Mouse (Mus musculus) embryonic stem cell, embryonic (primary cell): ENCODE data around the gene 6430531B16Rik.

Experiments
- CTCF ChIA-PET, 4 experiments: fragments of 300-600 bp in 2 of 4; fragments of 350-600 bp in 2 of 4; sonication (Branson Sonifier 250); formaldehyde crosslinking; loops; one replicate each; lab custom pipeline; 2022; ENCODE audit warnings: inconsistent platforms in 2 of 4; lab: Charles Lee
- POLR2A ChIA-PET, 4 experiments: fragments of 300-600 bp in 2 of 4; fragments of 350-600 bp in 2 of 4; sonication (Branson Sonifier 250); formaldehyde crosslinking; loops; one replicate each; lab custom pipeline; 2022; ENCODE audit warnings: antibody characterized with exemption in 4 of 4, inconsistent platforms in 1 of 4; lab: Charles Lee

The 6430531B16Rik gene

GRCm38 (mm10) chr7:139956658-139957057 lies 21.9 kb downstream of the 6430531B16Rik start:
- ChIA-PET POLR2A (interaction anchor here in 2 of 4 experiments (0.6 to 2.0 kb wide), 6 partner anchors 9 to 142 kb away, joined by 3 to 9 read pairs (median 4); no protein-coding TSS in a partner anchor), CTCF (interaction anchor here in 1 of 4 experiments (1.2 kb wide), 1 partner anchor 107 kb away, joined by 4 read pairs; no protein-coding TSS in a partner anchor)

DNA sequence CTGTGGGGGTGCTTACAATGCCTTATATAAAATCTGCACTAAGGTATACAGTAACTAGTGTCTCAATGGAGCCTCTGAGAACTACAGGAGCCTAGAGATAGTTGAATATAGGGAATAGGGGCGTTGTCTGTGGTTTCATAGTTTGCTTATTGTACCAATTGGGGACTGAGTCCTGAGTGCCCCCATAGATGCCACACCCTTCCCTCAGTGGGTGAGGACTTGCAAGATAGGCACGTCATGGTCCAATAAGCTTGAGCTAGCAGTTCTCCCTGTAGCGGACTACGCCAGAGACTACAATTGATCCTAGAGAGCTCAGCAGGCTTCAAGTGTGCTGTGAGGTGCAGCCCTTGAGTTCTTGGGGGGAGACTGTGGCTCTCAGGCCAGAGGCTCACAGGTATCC lies 23.1 kb downstream of the 6430531B16Rik start:
- ChIA-PET CTCF (interaction anchor here in 2 of 4 experiments (0.6 to 2.9 kb wide), 6 partner anchors 14 to 874 kb away, joined by 3 to 20 read pairs (median 4); no protein-coding TSS in a partner anchor), POLR2A (interaction anchor here in 2 of 4 experiments (1.0 to 1.8 kb wide), 8 partner anchors 10 to 103 kb away, joined by 3 to 6 read pairs (median 4); partner anchors contain the start of gene Utf1 (in 1 of the 2))

DNA sequence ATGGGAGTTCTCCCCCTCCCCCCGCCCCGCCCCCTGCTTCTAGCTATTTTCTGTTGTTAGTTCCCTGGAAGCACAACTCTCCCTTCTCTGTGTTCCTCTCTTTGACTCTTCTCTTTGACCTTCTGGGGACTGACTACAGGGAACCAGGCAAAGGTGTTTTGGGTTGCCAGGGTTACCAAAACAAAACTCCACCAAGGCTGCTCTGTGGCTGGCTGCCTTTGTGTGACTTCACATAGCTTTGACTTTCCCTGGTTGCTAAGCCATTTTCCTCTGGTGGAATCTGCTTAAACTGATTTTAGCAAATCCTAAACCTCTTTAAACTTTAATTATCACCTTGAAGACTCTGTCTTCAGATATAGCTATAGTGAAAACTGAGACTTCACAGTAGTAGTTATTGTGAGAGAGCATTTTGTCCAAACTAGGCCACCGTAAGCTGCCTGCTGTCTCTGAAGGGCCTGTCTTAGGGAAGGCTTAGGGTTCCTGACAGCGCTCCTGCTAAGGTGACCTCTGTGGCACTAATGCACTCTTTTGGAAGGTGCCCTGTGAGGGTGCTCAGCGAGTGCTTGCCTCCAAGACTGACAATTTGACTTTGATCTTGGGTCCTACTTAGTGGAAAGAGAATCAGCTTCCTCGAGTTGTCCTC lies 26.4 kb downstream of the 6430531B16Rik start:
- CTCF ChIA-PET = interaction anchor here in 3 of 4 experiments (0.5 to 1.3 kb wide), 5 partner anchors 8 to 984 kb away, joined by 3 to 11 read pairs (median 6); partner anchors contain the start of gene Utf1 (in 1 of the 3)

GRCm38 (mm10) chr7:139951079-139951478 lies 27.5 kb downstream of the 6430531B16Rik start:
- ChIA-PET POLR2A (interaction anchor here in 3 of 4 experiments (0.5 to 5.1 kb wide), 23 partner anchors 9 to 1342 kb away, joined by 3 to 31 read pairs (median 4); partner anchors contain the start of genes Echs1 (in 1 of the 3), Kndc1 (in 1 of the 3) and Paox (in 1 of the 3)), CTCF (interaction anchor here in 3 of 4 experiments (0.6 to 2.4 kb wide), 9 partner anchors 8 to 704 kb away, joined by 3 to 11 read pairs (median 4); no protein-coding TSS in a partner anchor)

More for the DNA sequence above, 26.4 kb downstream of the 6430531B16Rik start:
- POLR2A ChIA-PET = interaction anchor here in 3 of 4 experiments (0.5 to 5.1 kb wide), 18 partner anchors 8 to 164 kb away, joined by 3 to 31 read pairs (median 4); partner anchors contain the start of genes Utf1 (in 2 of the 3), Echs1 (in 1 of the 3), Kndc1 (in 1 of the 3) and Paox (in 1 of the 3)

DNA sequence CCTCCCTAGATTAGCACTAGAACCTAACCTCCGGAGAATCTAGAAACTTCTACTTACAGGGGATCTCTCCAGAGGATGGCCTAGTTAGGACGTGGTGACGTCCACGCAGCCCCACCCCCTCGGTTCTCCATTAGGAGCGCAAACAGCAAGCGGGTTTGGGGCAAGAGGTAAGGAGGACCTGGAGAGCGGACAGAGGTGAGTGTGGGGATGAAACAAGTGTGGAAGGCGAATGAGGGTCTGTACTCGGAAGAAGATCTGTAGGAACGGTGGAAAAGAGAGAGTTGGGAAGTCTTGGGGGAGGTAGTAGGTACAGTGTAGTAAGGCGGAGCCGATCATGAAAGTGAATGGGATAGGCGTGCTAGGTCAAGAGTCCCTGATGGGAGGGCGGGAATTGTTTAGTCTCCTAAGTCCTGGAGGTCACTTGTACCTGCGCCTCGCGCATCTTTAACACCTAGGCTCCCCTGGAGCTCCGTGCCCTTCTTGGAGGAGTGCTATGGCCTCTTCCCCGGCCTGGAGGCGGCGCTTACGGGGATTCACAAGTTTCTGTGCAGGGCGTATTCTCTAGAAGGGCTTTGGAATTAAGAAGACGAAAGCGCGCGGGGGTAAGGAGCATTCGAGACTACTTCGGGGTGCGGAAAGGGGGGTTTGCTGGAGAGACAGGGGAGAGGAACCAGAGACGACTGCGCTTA lies 28.1 kb downstream of the 6430531B16Rik start:
- ChIA-PET POLR2A (interaction anchor here (0.5 to 5.1 kb wide), 31 partner anchors 8 to 890 kb away, joined by 3 to 31 read pairs (median 4); partner anchors contain the start of genes Echs1 (in 1 of the 4) and Paox (in 1 of the 4)), CTCF (interaction anchor here in 3 of 4 experiments (0.9 to 2.4 kb wide), 12 partner anchors 10 to 247 kb away, joined by 3 to 11 read pairs (median 4); no protein-coding TSS in a partner anchor)

- ChIA-PET CTCF (interaction anchor here (0.9 to 2.4 kb wide), 14 partner anchors 9 to 246 kb away, joined by 3 to 11 read pairs (median 4); no protein-coding TSS in a partner anchor), POLR2A (interaction anchor here in 3 of 4 experiments (0.5 to 5.1 kb wide), 25 partner anchors 8 to 1024 kb away, joined by 3 to 31 read pairs (median 3); no protein-coding TSS in a partner anchor)
Observed at GRCm38 (mm10) chr7:139949893-139950282, 28.7 kb downstream of the 6430531B16Rik start.

- ChIA-PET CTCF (interaction anchor here in 2 of 4 experiments (1.0 to 1.2 kb wide), 2 partner anchors 9 to 48 kb away, joined by 3 to 4 read pairs; no protein-coding TSS in a partner anchor), POLR2A (interaction anchor here in 3 of 4 experiments (0.6 to 5.8 kb wide), 15 partner anchors 9 to 342 kb away, joined by 3 to 26 read pairs (median 4); partner anchors contain the start of genes 6430531B16Rik (in 1 of the 3) and Echs1 (in 1 of the 3))
Observed at GRCm38 (mm10) chr7:139946032-139946431, 32.5 kb downstream of the 6430531B16Rik start.

DNA sequence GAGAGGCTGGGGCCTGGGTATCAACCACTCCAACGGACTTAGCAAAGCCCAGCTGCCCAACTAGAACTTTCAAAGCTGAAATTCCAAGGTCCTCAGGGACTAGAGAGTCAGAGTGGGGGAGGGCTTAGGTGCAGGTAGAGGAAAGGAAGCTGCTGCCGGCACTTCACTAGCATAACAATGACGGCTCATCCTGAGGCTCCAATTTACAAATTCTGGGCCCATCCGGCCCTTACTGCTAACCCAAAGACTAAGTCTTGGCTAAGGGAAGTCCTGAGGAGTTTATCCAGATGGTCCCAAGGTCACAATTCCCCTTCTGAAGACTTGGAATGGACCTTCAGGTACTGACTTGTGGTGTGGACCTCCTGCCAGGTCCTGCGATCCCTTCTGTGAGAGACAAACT lies 33.0 kb downstream of the 6430531B16Rik start:
- ChIA-PET POLR2A (interaction anchor here in 3 of 4 experiments (0.6 to 5.8 kb wide), 17 partner anchors 8 to 581 kb away, joined by 3 to 26 read pairs (median 4); partner anchors contain the start of genes 6430531B16Rik (in 1 of the 3) and Echs1 (in 1 of the 3)), CTCF (interaction anchor here in 2 of 4 experiments (0.6 to 1.2 kb wide), 3 partner anchors 9 to 49 kb away, joined by 3 to 4 read pairs (median 3); no protein-coding TSS in a partner anchor)

GRCm38 (mm10) chr7:139944291-139945240 lies 34.0 kb downstream of the 6430531B16Rik start:
- CTCF ChIA-PET = interaction anchor here in 3 of 4 experiments (0.6 to 1.7 kb wide), 11 partner anchors 8 to 1111 kb away, joined by 3 to 15 read pairs (median 4); no protein-coding TSS in a partner anchor

DNA sequence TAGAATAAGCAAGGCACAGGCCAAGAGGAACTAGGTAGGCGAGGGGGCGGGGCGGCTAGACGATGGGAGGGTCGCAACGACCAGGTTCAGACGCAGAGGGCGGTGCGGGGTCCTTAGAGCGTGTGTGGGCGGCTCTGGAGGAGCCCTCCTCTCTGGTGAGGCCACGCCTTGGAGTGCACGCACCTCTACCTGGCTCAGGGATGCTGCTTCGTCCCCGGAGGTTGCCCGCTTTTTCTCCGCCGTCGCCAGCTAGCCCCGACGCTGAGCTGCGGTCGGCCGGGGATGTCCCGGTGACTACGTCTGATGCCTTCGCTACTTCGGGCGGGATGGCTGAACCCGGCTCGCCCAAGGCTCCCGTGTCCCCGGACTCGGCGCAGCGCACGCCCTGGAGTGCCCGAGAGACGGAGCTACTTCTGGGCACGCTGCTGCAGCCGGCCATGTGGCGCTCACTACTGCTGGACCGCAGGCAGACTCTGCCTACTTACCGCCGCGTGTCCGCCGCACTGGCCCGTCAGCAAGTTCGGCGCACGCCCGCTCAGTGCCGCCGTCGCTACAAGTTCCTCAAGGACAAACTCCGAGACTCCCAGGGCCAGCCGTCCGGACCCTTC lies 34.8 kb downstream of the 6430531B16Rik start, which contains the start of gene Utf1:
Gene Utf1 (plus strand): TSS at position 116 of the 608 bp plus-strand sequence.
- ChIA-PET POLR2A (interaction anchor here in 3 of 4 experiments (0.5 to 5.8 kb wide), 18 partner anchors 8 to 1506 kb away, joined by 3 to 26 read pairs (median 4); partner anchors contain the start of genes Tubgcp2 (in 1 of the 3) and Zfp511 (in 1 of the 3)), CTCF (interaction anchor here in 2 of 4 experiments (0.9 to 1.7 kb wide), 6 partner anchors 9 to 1112 kb away, joined by 3 to 6 read pairs (median 4); no protein-coding TSS in a partner anchor)

More at GRCm38 (mm10) chr7:139944291-139945240, 34.0 kb downstream of the 6430531B16Rik start:
- POLR2A ChIA-PET = interaction anchor here in 3 of 4 experiments (0.6 to 5.8 kb wide), 25 partner anchors 7 to 1505 kb away, joined by 3 to 26 read pairs (median 4); partner anchors contain the start of genes 6430531B16Rik (in 1 of the 3), Tubgcp2 (in 1 of the 3) and Zfp511 (in 1 of the 3)

DNA sequence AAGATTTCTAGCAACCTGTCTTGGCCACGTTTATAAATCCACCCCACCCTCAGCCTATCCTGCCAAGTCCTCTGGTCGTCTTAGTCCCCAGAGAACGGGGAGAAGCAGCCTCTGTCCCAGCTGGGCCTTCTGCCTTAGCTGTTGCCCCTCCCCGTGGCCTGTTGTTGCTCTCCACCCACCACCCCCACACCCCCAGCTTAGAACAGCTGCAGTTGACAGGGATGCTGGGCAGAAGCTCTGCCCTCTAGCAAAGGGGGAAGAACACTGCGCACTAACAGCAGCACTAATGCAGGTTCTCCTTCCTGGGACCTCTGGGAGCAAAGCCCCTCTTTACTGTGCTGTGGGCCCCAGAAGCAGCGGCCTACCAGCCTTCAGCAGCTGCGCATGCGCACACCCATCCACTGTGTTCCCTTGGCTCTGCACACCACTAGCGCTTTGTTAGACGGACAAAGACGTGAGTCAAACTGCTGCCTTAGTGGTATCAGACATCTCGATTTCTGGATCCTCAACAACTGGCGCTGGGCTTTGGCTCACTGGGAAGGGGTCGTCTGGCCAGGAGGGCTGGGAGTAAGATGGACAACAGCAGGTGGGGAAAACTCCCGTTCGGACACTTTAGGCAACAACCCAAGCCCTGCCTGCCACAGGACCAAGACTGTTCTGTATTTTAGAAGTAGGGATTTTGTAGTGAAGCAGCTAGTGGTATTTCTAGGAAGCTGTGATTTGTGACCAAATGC lies 37.9 kb downstream of the 6430531B16Rik start:
- POLR2A ChIA-PET = interaction anchor here in 3 of 4 experiments (0.6 to 5.8 kb wide), 15 partner anchors 9 to 502 kb away, joined by 3 to 31 read pairs (median 4); no protein-coding TSS in a partner anchor
- CTCF ChIA-PET = interaction anchor here in 3 of 4 experiments (0.6 to 1.3 kb wide), 11 partner anchors 9 to 248 kb away, joined by 3 to 5 read pairs (median 3); no protein-coding TSS in a partner anchor

- ChIA-PET CTCF (interaction anchor here in 3 of 4 experiments (0.6 to 2.0 kb wide), 5 partner anchors 8 to 190 kb away, joined by 3 to 18 read pairs (median 5); no protein-coding TSS in a partner anchor), POLR2A (interaction anchor here in 3 of 4 experiments (0.8 to 1.9 kb wide), 13 partner anchors 8 to 37 kb away, joined by 3 to 17 read pairs (median 4); no protein-coding TSS in a partner anchor)
Observed at GRCm38 (mm10) chr7:139937810-139938209, 40.7 kb downstream of the 6430531B16Rik start.

DNA sequence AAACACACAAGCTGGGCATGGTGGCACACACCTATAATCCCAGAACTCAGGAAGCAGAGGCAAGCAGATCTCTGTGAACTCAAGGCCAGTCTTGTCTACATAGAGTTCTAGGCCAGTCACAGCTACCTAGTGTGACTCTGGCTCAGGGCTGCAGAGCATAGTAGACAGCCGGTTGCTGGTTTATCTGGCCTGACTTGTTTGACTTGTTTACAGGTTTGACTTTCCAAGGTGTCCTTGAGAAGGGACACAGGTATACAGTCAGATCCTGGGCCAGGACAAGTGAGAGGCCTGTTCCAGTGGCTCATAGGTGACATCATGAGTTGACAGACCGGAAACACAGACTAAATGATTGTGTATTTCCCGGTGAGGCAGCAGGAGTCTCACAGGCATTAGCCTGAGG lies 41.4 kb downstream of the 6430531B16Rik start:
- POLR2A ChIA-PET = interaction anchor here in 3 of 4 experiments (0.8 to 1.9 kb wide), 14 partner anchors 8 to 37 kb away, joined by 3 to 17 read pairs (median 4); no protein-coding TSS in a partner anchor
- CTCF ChIA-PET = interaction anchor here in 1 of 4 experiments (1.1 to 2.0 kb wide), 3 partner anchors 8 to 57 kb away, joined by 3 to 6 read pairs (median 4); no protein-coding TSS in a partner anchor

GRCm38 (mm10) chr7:139936705-139937104 lies 41.9 kb downstream of the 6430531B16Rik start:
- CTCF ChIA-PET = interaction anchor here in 1 of 4 experiments (1.1 to 2.0 kb wide), 5 partner anchors 9 to 58 kb away, joined by 3 to 6 read pairs (median 3); no protein-coding TSS in a partner anchor
- POLR2A ChIA-PET = interaction anchor here in 2 of 4 experiments (0.8 to 1.9 kb wide), 12 partner anchors 8 to 33 kb away, joined by 3 to 17 read pairs (median 4); no protein-coding TSS in a partner anchor
